Mouse (Mus musculus) neural tube, embryonic 15.5 days (tissue): ENCODE measurements around the gene Myoz2. TPM values are rescaled to one million over a fixed set of nuclear protein-coding genes. Genes with fewer than 3 reads are reported as not detected.
A peak's percentile ranks its signal among the peaks of the same experiment; 100 is the strongest.

Source experiments
- ATAC-seq: fragments of 200-750 bp; cut with Nextera tagmentation; 2 replicates; pipeline ENCODE4 v1.8.0; 2017; ENCODE audit warnings: mild to moderate bottlenecking, moderate TSS enrichment, moderate library complexity; ENCODE audit not compliant: low FRiP score
- H3K27ac ChIP-seq: fragments of 300-500 bp; sonication (generic); replicated peaks from 2 replicates; pipeline ENCODE4 v1.5.1; 2015; ENCODE audit warnings: mild to moderate bottlenecking, inconsistent platforms
- H3K27me3 ChIP-seq: fragments of 300-500 bp; sonication (generic); replicated peaks from 2 replicates; pipeline ENCODE4 v1.6.1; 2015; ENCODE audit warnings: inconsistent platforms
- H3K36me3 ChIP-seq: fragments of 300-500 bp; sonication (generic); 2 replicates; pipeline ENCODE4 v1.6.1; 2015; ENCODE audit warnings: inconsistent platforms
- H3K4me1 ChIP-seq: fragments of 300-500 bp; sonication (generic); 2 replicates; pipeline ENCODE4 v1.6.1; 2015; ENCODE audit warnings: inconsistent platforms
- H3K4me2 ChIP-seq: fragments of 300-500 bp; sonication (generic); 2 replicates; pipeline ENCODE4 v1.6.1; 2015; ENCODE audit warnings: inconsistent platforms, mild to moderate bottlenecking, moderate library complexity
- H3K4me3 ChIP-seq: fragments of 300-500 bp; sonication (generic); replicated peaks from 2 replicates; pipeline ENCODE4 v1.5.1; 2015; ENCODE audit warnings: mild to moderate bottlenecking, inconsistent platforms
- H3K9ac ChIP-seq: fragments of 300-500 bp; sonication (generic); replicated peaks from 2 replicates; pipeline ENCODE4 v1.6.1; 2015; ENCODE audit warnings: mild to moderate bottlenecking, inconsistent platforms
- H3K9me3 ChIP-seq: fragments of 300-500 bp; sonication (generic); replicated peaks from 2 replicates; pipeline ENCODE4 v1.6.1; 2016; ENCODE audit warnings: inconsistent platforms
- WGBS: fragments of 180-500 bp; shearing (Covaris S2); methylation state at CpG from one replicate; pipeline ENCODE4 v1.1.7; 2015; ENCODE audit warnings: mixed read lengths; 5-methylcytosine and 5-hydroxymethylcytosine counted together
- polyA plus RNA-seq: library from polyadenylated mRNA; unstranded; fragments of >200 nt; fragmentation: Nextera tagmentation; extraction: Ambion mirVana; gene quantifications from 2 replicates; pipeline ENCODE4 v1.2.1, GENCODE M21; 2015

Gene Myoz2
- polyA plus RNA-seq, 1 experiment from 2014 or later = 3.5 TPM

DNA sequence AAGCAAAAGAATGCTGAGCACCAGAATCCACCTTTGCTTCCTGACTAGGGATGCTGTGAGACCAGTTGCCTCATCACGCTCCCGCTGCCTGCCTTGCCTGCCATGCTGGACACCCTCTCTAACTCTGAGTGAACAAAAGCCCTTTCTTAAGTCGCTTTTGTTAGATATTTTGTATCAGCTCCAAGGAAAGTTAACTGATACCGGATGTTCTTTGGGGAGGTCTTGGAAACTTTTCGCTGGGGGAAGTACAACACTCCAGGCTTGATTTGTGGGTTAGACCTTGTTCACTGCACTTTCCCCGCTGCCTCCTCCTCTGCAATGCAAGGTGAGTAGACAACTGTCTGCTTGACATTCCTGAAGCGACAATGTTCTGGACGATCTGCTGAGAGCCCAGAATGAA lies 36.3 kb downstream of the Myoz2 start:
- H3K4me1 ChIP-seq = no peaks in the 10 kb centered on the region
- no peak overlapping the region for H3K4me2 ChIP-seq
- H3K27ac ChIP-seq = no peak overlapping the region
- ATAC-seq = no peak
- H3K27me3 ChIP-seq = no peaks in the 10 kb centered on the region
- no peaks in the 10 kb centered on the region for H3K9me3 ChIP-seq
- H3K36me3 ChIP-seq = no peaks in the 10 kb centered on the region
- H3K4me3 ChIP-seq = no peak overlapping the region
- H3K9ac ChIP-seq = no peak overlapping the region
- WGBS = 82% methylated on average over 8 of the region's 8 CpGs

DNA sequence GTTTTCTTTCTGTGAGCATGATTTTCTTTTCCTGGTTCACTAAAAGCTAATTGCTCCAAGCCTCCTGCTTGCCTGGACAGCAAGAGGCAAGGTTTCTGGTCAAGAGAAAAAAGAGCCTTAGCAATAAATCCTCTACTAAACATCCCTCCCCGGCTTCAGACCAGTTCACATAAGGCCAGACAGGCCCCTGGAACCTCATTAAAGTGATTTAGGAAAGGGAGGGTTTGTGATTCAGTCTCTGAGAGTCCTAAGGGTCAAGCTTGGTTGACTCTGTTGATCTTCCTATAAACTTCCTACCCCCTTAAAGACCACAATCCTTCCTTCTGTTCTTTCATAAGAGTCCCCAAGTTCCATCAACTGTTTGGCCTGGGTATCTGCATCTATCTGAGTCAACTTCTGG lies 37.8 kb downstream of the Myoz2 start:
- ATAC-seq = no peak
- H3K27me3 ChIP-seq = no peaks in the 10 kb centered on the region
- no peaks in the 10 kb centered on the region for H3K4me1 ChIP-seq
- no peak overlapping the region for H3K27ac ChIP-seq
- H3K4me2 ChIP-seq = no peak overlapping the region
- no peak overlapping the region for H3K9ac ChIP-seq
- WGBS = 17% methylated on average over 1 of the region's 1 CpGs
- no peaks in the 10 kb centered on the region for H3K9me3 ChIP-seq
- H3K4me3 ChIP-seq = no peak overlapping the region
- no peaks in the 10 kb centered on the region for H3K36me3 ChIP-seq

GRCm38 (mm10) chr3:122986906-122987305 lies 47.9 kb downstream of the Myoz2 start:
- no peak for ATAC-seq
- 95% methylated on average over 11 of the region's 11 CpGs for WGBS

GRCm38 (mm10) chr3:122986386-122986785 lies 48.4 kb downstream of the Myoz2 start:
- no peak overlapping the region for H3K9ac ChIP-seq
- H3K4me1 ChIP-seq = no peaks in the 10 kb centered on the region; the same call in 1 of the 2 replicates
- H3K9me3 ChIP-seq = no peaks in the 10 kb centered on the region
- ATAC-seq = no peak
- no peak overlapping the region for H3K27ac ChIP-seq
- no peaks in the 10 kb centered on the region for H3K27me3 ChIP-seq
- no peak overlapping the region for H3K4me2 ChIP-seq
- H3K4me3 ChIP-seq = no peak overlapping the region
- no peaks in the 10 kb centered on the region for H3K36me3 ChIP-seq
- 57% methylated on average over 1 of the region's 1 CpGs for WGBS

More at GRCm38 (mm10) chr3:122986906-122987305, 47.9 kb downstream of the Myoz2 start:
- Histone ChIP-seq H3K4me3 (no peak overlapping the region), H3K4me1 (no peaks in the 10 kb centered on the region; the same call in 1 of the 2 replicates), H3K36me3 (no peaks in the 10 kb centered on the region), H3K27me3 (no peaks in the 10 kb centered on the region), H3K9me3 (no peaks in the 10 kb centered on the region), H3K27ac (no peak overlapping the region), H3K9ac (no peak overlapping the region), H3K4me2 (no peak overlapping the region)

GRCm38 (mm10) chr3:122985183-122985944 lies 49.5 kb downstream of the Myoz2 start:
- Histone ChIP-seq H3K27ac (peak overlapping the region; percentile 97), H3K9ac (peak overlapping the region; percentile 83), H3K4me3 (peak overlapping the region; percentile 95), H3K27me3 (no peaks in the 10 kb centered on the region), H3K4me1 (no peaks in the 10 kb centered on the region; the same call in 1 of the 2 replicates), H3K4me2 (peak overlapping the region; percentile 67), H3K36me3 (no peaks in the 10 kb centered on the region), H3K9me3 (no peaks in the 10 kb centered on the region)
- no peak for ATAC-seq
- 11% methylated on average over 13 of the region's 13 CpGs for WGBS

- Histone ChIP-seq H3K4me1 (no peaks in the 10 kb centered on the region; the same call in 1 of the 2 replicates), H3K36me3 (no peaks in the 10 kb centered on the region), H3K9me3 (no peaks in the 10 kb centered on the region), H3K4me2 (peak within 1 kb of the TSS; percentile 67), H3K27me3 (no peaks in the 10 kb centered on the region), H3K9ac (peak within 1 kb of the TSS; percentile 83), H3K4me3 (peak within 1 kb of the TSS; percentile 95), H3K27ac (peak within 1 kb of the TSS; percentile 97)
- WGBS = under 1% methylated on average over 87 of the region's 94 CpGs
- peak; percentile 98 for ATAC-seq
These were observed 50.3 kb downstream of the Myoz2 start, which contains the start of gene Usp53 for GRCm38 (mm10) chr3:122984249-122985182. Gene Usp53, minus strand, starts transcription at chr3:122984510.

DNA sequence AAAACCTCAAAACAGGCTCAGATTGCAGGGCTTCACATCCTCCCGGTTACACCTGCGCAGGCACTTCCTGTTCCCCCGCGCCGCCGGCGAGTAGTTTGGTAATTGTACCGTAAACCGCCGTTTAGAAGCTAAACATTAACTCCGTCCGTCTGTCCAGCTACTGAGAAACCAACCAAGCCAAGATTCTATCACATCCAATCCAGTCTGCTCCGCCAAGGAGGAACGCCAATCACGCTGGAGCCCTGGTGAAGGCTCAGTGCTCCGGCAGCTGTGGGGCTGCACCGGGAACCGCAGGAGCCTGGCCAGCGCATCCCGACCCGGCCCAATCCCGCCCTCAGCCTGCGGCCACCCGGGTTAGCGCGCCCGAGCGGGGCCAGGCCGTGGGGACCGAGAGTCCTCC lies 51.0 kb downstream of the Myoz2 start:
- WGBS = under 1% methylated on average over 30 of the region's 30 CpGs
- Histone ChIP-seq H3K4me3 (peak overlapping the region; percentile 95), H3K4me2 (peak overlapping the region; percentile 67), H3K9me3 (no peaks in the 10 kb centered on the region), H3K27ac (peak overlapping the region; percentile 97), H3K9ac (peak overlapping the region; percentile 76), H3K27me3 (no peaks in the 10 kb centered on the region), H3K4me1 (no peaks in the 10 kb centered on the region; the same call in 1 of the 2 replicates), H3K36me3 (no peaks in the 10 kb centered on the region)
- peak; percentile 84 for ATAC-seq

- WGBS = 87% methylated on average over 1 of the region's 1 CpGs
- no peak overlapping the region for H3K4me2 ChIP-seq
- no peaks in the 10 kb centered on the region for H3K9me3 ChIP-seq
- no peak overlapping the region for H3K9ac ChIP-seq
- no peaks in the 10 kb centered on the region for H3K27me3 ChIP-seq
- no peak overlapping the region for H3K4me3 ChIP-seq
- peaks cover 4% of the 10 kb centered on the region; the same call in 1 of the 2 replicates for H3K36me3 ChIP-seq
- H3K4me1 ChIP-seq = no peaks in the 10 kb centered on the region
- no peak for ATAC-seq
- no peak overlapping the region for H3K27ac ChIP-seq
These were observed 58.9 kb downstream of the Myoz2 start for GRCm38 (mm10) chr3:122975964-122976363.

- Histone ChIP-seq H3K9ac (no peak overlapping the region), H3K36me3 (peaks cover 4% of the 10 kb centered on the region; the same call in 1 of the 2 replicates), H3K4me3 (no peak overlapping the region), H3K4me1 (no peaks in the 10 kb centered on the region), H3K4me2 (no peak overlapping the region), H3K9me3 (no peaks in the 10 kb centered on the region), H3K27me3 (no peaks in the 10 kb centered on the region), H3K27ac (no peak overlapping the region)
- no peak for ATAC-seq
- 89% methylated on average over 4 of the region's 4 CpGs for WGBS
These were observed 59.5 kb downstream of the Myoz2 start for GRCm38 (mm10) chr3:122975363-122975762.

DNA sequence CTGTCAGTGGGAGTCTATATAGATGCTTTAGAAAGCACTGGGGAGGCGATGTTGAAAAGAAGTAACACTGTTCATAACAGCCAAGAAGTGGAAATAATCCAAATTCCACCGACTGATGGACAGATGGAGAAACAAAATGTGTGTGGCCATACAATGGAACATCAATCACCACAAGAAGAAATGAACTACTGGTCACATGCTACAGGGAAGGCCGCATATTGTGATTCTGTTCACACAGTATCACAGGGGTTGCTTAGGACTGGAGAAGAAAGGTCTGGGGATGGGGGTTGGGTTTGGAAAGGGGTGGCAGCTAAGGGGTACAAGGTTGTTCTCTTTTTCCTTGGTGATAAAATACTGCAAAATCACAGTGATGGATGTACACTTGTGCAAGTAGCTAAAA lies 60.0 kb downstream of the Myoz2 start:
- Histone ChIP-seq H3K9me3 (no peaks in the 10 kb centered on the region), H3K27me3 (no peaks in the 10 kb centered on the region), H3K36me3 (peaks cover 4% of the 10 kb centered on the region; the same call in 1 of the 2 replicates), H3K4me1 (no peaks in the 10 kb centered on the region), H3K4me3 (no peak overlapping the region), H3K4me2 (no peak overlapping the region), H3K9ac (no peak overlapping the region), H3K27ac (no peak overlapping the region)
- 62% methylated on average over 3 of the region's 3 CpGs for WGBS
- ATAC-seq = no peak

DNA sequence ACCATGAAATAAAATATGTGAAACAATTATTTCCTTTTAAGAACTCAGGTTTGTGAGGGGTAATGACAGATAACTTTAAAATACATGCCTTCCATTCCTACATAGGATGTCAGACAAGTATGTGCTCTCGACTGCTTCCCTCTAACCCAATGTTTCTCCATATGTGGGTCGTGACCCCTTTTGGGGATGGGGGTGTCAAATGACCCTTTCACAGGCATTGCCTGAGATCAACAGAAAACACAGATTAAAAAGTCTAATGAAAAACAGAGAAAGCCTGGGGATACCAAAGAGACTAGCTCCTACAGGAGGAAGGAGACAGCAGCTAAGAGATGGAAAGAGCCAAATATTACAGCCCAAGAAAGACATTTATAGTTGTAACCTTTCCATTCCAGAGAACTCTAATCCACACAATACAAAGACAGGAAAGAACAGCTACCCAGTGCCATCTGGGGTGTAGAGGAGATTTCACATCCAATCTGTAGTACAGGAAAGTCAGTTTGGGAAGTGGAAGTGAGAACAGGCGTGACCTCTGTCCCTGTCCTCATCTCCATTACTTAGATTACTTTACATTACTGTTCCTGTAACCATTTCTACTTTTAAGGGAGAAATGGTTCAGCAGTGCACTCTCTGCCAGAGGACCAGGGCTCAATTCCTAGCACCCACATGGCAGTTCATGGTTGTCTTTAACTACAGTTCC lies 62.5 kb downstream of the Myoz2 start:
- H3K27ac ChIP-seq = no peak overlapping the region
- 0 out of 2 replicates have a peak, but pooled peaks cover 2% of the 10 kb centered on the region for H3K36me3 ChIP-seq
- 78% methylated on average over 3 of the region's 3 CpGs for WGBS
- no peaks in the 10 kb centered on the region for H3K9me3 ChIP-seq
- H3K27me3 ChIP-seq = no peaks in the 10 kb centered on the region
- no peaks in the 10 kb centered on the region for H3K4me1 ChIP-seq
- no peak overlapping the region for H3K9ac ChIP-seq
- no peak for ATAC-seq
- no peak overlapping the region for H3K4me2 ChIP-seq
- no peak overlapping the region for H3K4me3 ChIP-seq
